Mouse (Mus musculus) CD4-positive helper T cell, adult 2 months (primary cell): ENCODE results near the gene Ces1f.
"Not testable (repeated sequence)": the region's sequence is repeated elsewhere in the genome, so short reads cannot be mapped to it uniquely, and the experiment has no call there.

Experiments used
- DNase-seq: peaks from one replicate; pipeline ENCODE4 v3.0.0-alpha.2; 2012; ENCODE audit warnings: low read depth, missing footprints, low spot score

Gene Ces1f

GRCm38 (mm10) chr8:93279556-93279955, at the start of gene Ces1f:
Gene Ces1f, minus strand, starts transcription at chr8:93279747.
- DNase-seq, result no peak

- DNase-seq, result no peak
These were observed 45.6 kb upstream of the Ces1f start for GRCm38 (mm10) chr8:93325123-93325522.

- no peak for DNase-seq
These were observed 37.5 kb upstream of the Ces1f start for GRCm38 (mm10) chr8:93317031-93317430.

- no peak for DNase-seq
These were observed 36.0 kb upstream of the Ces1f start for GRCm38 (mm10) chr8:93315557-93315956.

GRCm38 (mm10) chr8:93283896-93284295, 4.3 kb upstream of the Ces1f start:
- DNase-seq, result no peak

- no peak for DNase-seq
These were observed 2.8 kb upstream of the Ces1f start for GRCm38 (mm10) chr8:93282349-93282748.

GRCm38 (mm10) chr8:93278176-93278805, 1.3 kb downstream of the Ces1f start:
- no peak for DNase-seq

GRCm38 (mm10) chr8:93274609-93275008, 4.9 kb downstream of the Ces1f start:
- no peak for DNase-seq

- DNase-seq, result no peak
These were observed 6.2 kb downstream of the Ces1f start for GRCm38 (mm10) chr8:93273321-93273720.

GRCm38 (mm10) chr8:93272686-93273085, 6.9 kb downstream of the Ces1f start:
- DNase-seq, result no peak

- no peak for DNase-seq
These were observed 18.1 kb downstream of the Ces1f start for GRCm38 (mm10) chr8:93261436-93261835.

- no peak for DNase-seq
These were observed 27.1 kb downstream of the Ces1f start for GRCm38 (mm10) chr8:93252400-93252925.

- DNase-seq, result no peak
These were observed 33.5 kb downstream of the Ces1f start for GRCm38 (mm10) chr8:93246057-93246456.

GRCm38 (mm10) chr8:93239884-93240283, 39.7 kb downstream of the Ces1f start:
- no peak for DNase-seq

GRCm38 (mm10) chr8:93235681-93236080, 43.9 kb downstream of the Ces1f start:
- DNase-seq, result no peak

- no peak for DNase-seq
These were observed 44.8 kb downstream of the Ces1f start for GRCm38 (mm10) chr8:93234706-93235105.

- no peak for DNase-seq
These were observed 45.5 kb downstream of the Ces1f start for GRCm38 (mm10) chr8:93234068-93234467.

GRCm38 (mm10) chr8:93229446-93229845, 50.1 kb downstream of the Ces1f start, which contains the start of gene Ces1e:
Gene Ces1e, minus strand, starts transcription at chr8:93229619.
- no peak for DNase-seq

GRCm38 (mm10) chr8:93228673-93229370, 50.7 kb downstream of the Ces1f start:
- DNase-seq, result no peak

GRCm38 (mm10) chr8:93226471-93226870, 53.1 kb downstream of the Ces1f start:
- DNase-seq, result not testable (repeated sequence)

GRCm38 (mm10) chr8:93221896-93222295, 57.7 kb downstream of the Ces1f start:
- DNase-seq, result no peak

GRCm38 (mm10) chr8:93217867-93218266, 61.7 kb downstream of the Ces1f start:
- no peak for DNase-seq

GRCm38 (mm10) chr8:93217375-93217774, 62.2 kb downstream of the Ces1f start:
- DNase-seq, result no peak
